Mouse (Mus musculus): ENCODE measurements around the gene Ap2a1. TPM values are rescaled to one million over a fixed set of nuclear protein-coding genes. Genes with fewer than 3 reads are reported as not detected.

The Ap2a1 gene
- total RNA-seq, 4 experiments from 2014 or later = 274 to 323 (median 303) TPM

GRCm38 (mm10) chr7:44953561-44953960 lies 24.3 kb upstream of the Ap2a1 start:
- no peak for DNase-seq (ENCODE audit: low spot score in 2 of 2)

- peak; percentile 79 to 82 for DNase-seq (ENCODE audit: low spot score in 2 of 2)
Observed at GRCm38 (mm10) chr7:44952611-44953306, 23.5 kb upstream of the Ap2a1 start.

- DNase-seq (ENCODE audit: low spot score in 2 of 2) = no peak
Observed at GRCm38 (mm10) chr7:44951960-44952359, 22.7 kb upstream of the Ap2a1 start.

- DNase-seq (ENCODE audit: low spot score in 2 of 2) = no peak
Observed at GRCm38 (mm10) chr7:44949922-44950321, 20.6 kb upstream of the Ap2a1 start.

GRCm38 (mm10) chr7:44942904-44943303 lies 13.6 kb upstream of the Ap2a1 start, which contains the start of gene Tsks:
Tsks (plus strand) TSS chr7:44943204.
- no peak for DNase-seq (ENCODE audit: low spot score in 2 of 2)

GRCm38 (mm10) chr7:44938680-44939079 lies 9.4 kb upstream of the Ap2a1 start:
- DNase-seq (ENCODE audit: low spot score in 2 of 2) = no peak

- DNase-seq (ENCODE audit: low spot score in 2 of 2) = no peak
Observed at GRCm38 (mm10) chr7:44928570-44928969, 726 bp downstream of the Ap2a1 start.

GRCm38 (mm10) chr7:44925468-44925867 lies 3.8 kb downstream of the Ap2a1 start:
- no peak for DNase-seq (ENCODE audit: low spot score in 2 of 2)

GRCm38 (mm10) chr7:44922530-44922929 lies 6.8 kb downstream of the Ap2a1 start:
- no peak for DNase-seq (ENCODE audit: low spot score in 2 of 2)

- no peak for DNase-seq (ENCODE audit: low spot score in 2 of 2)
Observed at GRCm38 (mm10) chr7:44919127-44919526, 10.2 kb downstream of the Ap2a1 start.

- no peak for DNase-seq (ENCODE audit: low spot score in 2 of 2)
Observed at GRCm38 (mm10) chr7:44918219-44918618, 11.1 kb downstream of the Ap2a1 start.

GRCm38 (mm10) chr7:44916881-44917280 lies 12.4 kb downstream of the Ap2a1 start:
- no peak for DNase-seq (ENCODE audit: low spot score in 2 of 2)

GRCm38 (mm10) chr7:44916191-44916590 lies 13.1 kb downstream of the Ap2a1 start:
- DNase-seq (ENCODE audit: low spot score in 2 of 2) = no peak

- DNase-seq (ENCODE audit: low spot score in 2 of 2) = no peak
Observed at GRCm38 (mm10) chr7:44915314-44915713, 14.0 kb downstream of the Ap2a1 start.

GRCm38 (mm10) chr7:44914396-44914795 lies 14.9 kb downstream of the Ap2a1 start:
- DNase-seq (ENCODE audit: low spot score in 2 of 2) = no peak

- no peak for DNase-seq (ENCODE audit: low spot score in 2 of 2)
Observed at GRCm38 (mm10) chr7:44908706-44909476, 20.4 kb downstream of the Ap2a1 start.

GRCm38 (mm10) chr7:44905430-44905829 lies 23.9 kb downstream of the Ap2a1 start:
- no peak for DNase-seq (ENCODE audit: low spot score in 2 of 2)

GRCm38 (mm10) chr7:44901230-44901722 lies 28.0 kb downstream of the Ap2a1 start:
- DNase-seq (ENCODE audit: low spot score in 2 of 2) = no peak

- DNase-seq (ENCODE audit: low spot score in 2 of 2) = no peak
Observed at GRCm38 (mm10) chr7:44900632-44901031, 28.7 kb downstream of the Ap2a1 start.

- DNase-seq (ENCODE audit: low spot score in 2 of 2) = no peak
Observed at GRCm38 (mm10) chr7:44898607-44899006, 30.7 kb downstream of the Ap2a1 start.

- DNase-seq (ENCODE audit: low spot score in 2 of 2) = no peak
Observed at GRCm38 (mm10) chr7:44896499-44896898, 32.8 kb downstream of the Ap2a1 start.

- DNase-seq (ENCODE audit: low spot score in 2 of 2) = peak; percentile 94
Observed at GRCm38 (mm10) chr7:44895593-44896434, 33.5 kb downstream of the Ap2a1 start, which contains the start of gene Fuz. Fuz (plus strand) TSS chr7:44896079.
